Mouse (Mus musculus): ENCODE results near the gene Clec18a. TPM values are rescaled to one million over a fixed set of nuclear protein-coding genes. Genes with fewer than 3 reads are reported as not detected.
"Not testable (repeated sequence)": the region's sequence is repeated elsewhere in the genome, so short reads cannot be mapped to it uniquely, and the experiment has no call there.

Gene Clec18a
- polyA plus RNA-seq, 1 experiment from 2014 or later = not detected

GRCm38 (mm10) chr8:111083936-111084335 lies 8.3 kb downstream of the Clec18a start:
- not testable (repeated sequence) for H3K9me3 ChIP-seq (replicated peaks; ENCODE audit: control insufficient read depth, low read length); H3K4me1 ChIP-seq (ENCODE audit: control insufficient read depth, insufficient read depth, low read length); H3K9ac ChIP-seq (ENCODE audit: low read depth, low read length); ATAC-seq (replicated peaks; ENCODE audit: insufficient number of reproducible peaks, low FRiP score, low TSS enrichment); H3K4me2 ChIP-seq; H3K27me3 ChIP-seq (ENCODE audit: control insufficient read depth, insufficient read depth, low read length); H3K27ac ChIP-seq (ENCODE audit: low read depth, low read length); H3K36me3 ChIP-seq (ENCODE audit: control insufficient read depth, insufficient read depth, low read length); H3K4me3 ChIP-seq (ENCODE audit: low read depth, low read length)
- WGBS (ENCODE audit: insufficient replicate concordance) = 78% methylated on average over 5 of the region's 5 CpGs

DNA sequence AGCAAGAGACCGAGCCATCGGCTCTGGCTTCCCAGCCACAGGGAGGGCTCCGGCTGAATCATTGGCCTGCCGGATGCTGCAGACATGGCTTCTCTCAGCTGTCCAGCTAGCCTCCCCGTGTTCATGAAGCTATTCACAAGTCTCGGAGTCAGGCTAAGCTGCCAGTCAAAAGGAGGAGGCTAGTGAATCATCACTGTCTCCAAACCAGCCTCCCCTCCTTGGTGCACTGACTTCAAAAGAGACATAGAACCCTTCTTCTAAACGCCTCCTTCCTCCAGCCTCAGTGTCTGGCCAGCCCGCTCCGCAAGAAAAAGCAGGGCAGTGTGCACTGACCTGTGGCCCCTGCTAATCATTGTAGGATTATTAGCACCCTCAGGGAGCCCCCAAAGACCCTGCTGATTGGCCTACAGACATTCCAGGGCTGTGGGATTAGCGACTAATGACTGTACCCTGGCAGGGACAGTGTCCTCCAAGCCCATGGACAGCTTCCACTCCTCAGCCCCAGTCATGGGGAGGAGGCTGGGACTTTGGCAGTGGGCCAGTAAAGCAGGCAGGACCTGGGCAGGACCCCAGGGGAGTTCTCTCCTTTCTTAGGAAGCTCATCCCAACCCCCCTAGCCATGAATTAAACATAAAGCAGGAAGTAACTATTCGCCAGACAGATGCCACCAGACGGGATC lies 10.5 kb downstream of the Clec18a start:
- no peaks in the 10 kb centered on the region for H3K4me1 ChIP-seq (ENCODE audit: control insufficient read depth, insufficient read depth, low read length)
- 63% methylated on average over 12 of the region's 12 CpGs for WGBS (ENCODE audit: insufficient replicate concordance)
- no peak overlapping the region for H3K4me2 ChIP-seq

DNA sequence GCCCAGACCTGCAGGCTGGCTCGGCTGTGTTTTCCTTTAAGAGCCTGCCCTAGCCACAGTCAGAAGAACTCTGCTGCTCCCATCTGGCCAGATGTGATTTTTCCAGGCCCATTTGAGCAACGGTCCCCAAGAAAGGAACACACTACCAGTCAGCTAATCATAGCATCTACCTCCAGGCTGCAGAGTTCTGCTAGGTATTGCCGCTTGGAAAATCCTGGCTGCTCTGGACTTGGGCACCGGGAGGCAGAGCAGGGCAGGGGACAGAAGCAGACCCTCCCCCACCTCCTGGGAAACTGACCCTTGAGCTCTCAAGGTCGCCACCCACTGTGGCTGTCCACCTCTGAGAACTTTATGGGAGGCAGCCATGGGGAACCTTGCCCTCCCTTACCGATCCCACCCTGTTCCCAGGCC lies 12.4 kb downstream of the Clec18a start:
- Histone ChIP-seq H3K27ac (ENCODE audit: low read depth, low read length) (no peak overlapping the region), H3K27me3 (ENCODE audit: control insufficient read depth, insufficient read depth, low read length) (0 out of 2 replicates have a peak, but pooled peaks cover 2% of the 10 kb centered on the region), H3K4me2 (no peak overlapping the region), H3K9me3 (replicated peaks; ENCODE audit: control insufficient read depth, low read length) (no peaks in the 10 kb centered on the region), H3K9ac (ENCODE audit: low read depth, low read length) (no peak overlapping the region; the same call in 1 of the 2 replicates), H3K4me3 (ENCODE audit: low read depth, low read length) (no peak overlapping the region), H3K4me1 (ENCODE audit: control insufficient read depth, insufficient read depth, low read length) (no peaks in the 10 kb centered on the region), H3K36me3 (ENCODE audit: control insufficient read depth, insufficient read depth, low read length) (no peaks in the 10 kb centered on the region)
- WGBS (ENCODE audit: insufficient replicate concordance) = 35% methylated on average over 6 of the region's 6 CpGs
- no peak for ATAC-seq (replicated peaks; ENCODE audit: insufficient number of reproducible peaks, low FRiP score, low TSS enrichment)

More for the DNA sequence above, 10.5 kb downstream of the Clec18a start:
- Histone ChIP-seq H3K27ac (ENCODE audit: low read depth, low read length) (no peak overlapping the region), H3K27me3 (ENCODE audit: control insufficient read depth, insufficient read depth, low read length) (no peaks in the 10 kb centered on the region), H3K9me3 (replicated peaks; ENCODE audit: control insufficient read depth, low read length) (no peaks in the 10 kb centered on the region), H3K4me3 (ENCODE audit: low read depth, low read length) (no peak overlapping the region), H3K36me3 (ENCODE audit: control insufficient read depth, insufficient read depth, low read length) (no peaks in the 10 kb centered on the region), H3K9ac (ENCODE audit: low read depth, low read length) (0 out of 2 replicates have a peak overlapping the region, but pooled peaks have one; percentile 6)
- no peak for ATAC-seq (replicated peaks; ENCODE audit: insufficient number of reproducible peaks, low FRiP score, low TSS enrichment)

DNA sequence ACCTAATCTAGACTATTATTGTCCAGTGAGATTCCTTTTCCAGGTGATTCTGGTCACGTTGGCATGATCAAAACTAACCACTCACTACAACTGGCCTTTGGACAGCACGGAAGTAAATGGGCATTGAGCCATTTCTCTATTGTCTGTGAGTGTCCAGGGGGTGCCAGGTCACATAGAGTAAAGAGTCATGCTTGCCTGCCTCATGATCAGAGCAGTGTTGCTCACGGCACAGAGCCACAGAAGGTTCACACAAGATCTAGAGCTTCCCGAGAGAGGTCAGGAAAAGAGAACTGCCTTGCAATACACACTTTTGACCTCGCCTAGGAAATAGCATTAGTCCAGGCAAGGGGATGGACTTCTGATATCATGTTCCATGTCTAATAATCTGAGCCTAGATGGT lies 12.8 kb downstream of the Clec18a start:
- H3K27ac ChIP-seq (ENCODE audit: low read depth, low read length) = no peak overlapping the region
- H3K9ac ChIP-seq (ENCODE audit: low read depth, low read length) = no peak overlapping the region; the same call in 1 of the 2 replicates
- no peaks in the 10 kb centered on the region for H3K4me1 ChIP-seq (ENCODE audit: control insufficient read depth, insufficient read depth, low read length)
- H3K4me2 ChIP-seq = no peak overlapping the region
- no peaks in the 10 kb centered on the region for H3K36me3 ChIP-seq (ENCODE audit: control insufficient read depth, insufficient read depth, low read length)
- ATAC-seq (replicated peaks; ENCODE audit: insufficient number of reproducible peaks, low FRiP score, low TSS enrichment) = no peak
- WGBS (ENCODE audit: insufficient replicate concordance) = 62% methylated on average over 5 of the region's 5 CpGs
- 0 out of 2 replicates have a peak, but pooled peaks cover 2% of the 10 kb centered on the region for H3K27me3 ChIP-seq (ENCODE audit: control insufficient read depth, insufficient read depth, low read length)
- no peaks in the 10 kb centered on the region for H3K9me3 ChIP-seq (replicated peaks; ENCODE audit: control insufficient read depth, low read length)
- H3K4me3 ChIP-seq (ENCODE audit: low read depth, low read length) = no peak overlapping the region

DNA sequence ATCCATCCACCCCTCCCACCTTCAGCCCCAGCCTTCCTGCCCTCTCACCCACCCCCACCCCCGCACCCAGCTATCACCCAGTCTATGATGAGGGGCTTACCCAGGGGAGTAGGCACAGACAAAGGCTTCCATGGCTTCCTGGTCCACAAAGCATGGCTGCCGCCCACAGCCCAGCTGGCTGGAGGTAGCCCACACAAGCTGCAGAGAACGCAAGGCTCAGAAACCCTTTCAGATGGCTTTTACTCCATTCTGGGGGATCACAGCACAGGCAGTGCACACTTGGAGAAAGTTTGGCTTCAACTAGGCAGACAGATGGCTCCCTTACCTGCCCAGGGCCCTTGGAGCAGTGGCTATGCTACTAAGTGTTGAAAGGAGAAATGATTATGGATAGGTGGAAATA lies 16.3 kb downstream of the Clec18a start:
- H3K4me2 ChIP-seq = no peak overlapping the region
- H3K27ac ChIP-seq (ENCODE audit: low read depth, low read length) = no peak overlapping the region
- H3K27me3 ChIP-seq (ENCODE audit: control insufficient read depth, insufficient read depth, low read length) = 0 out of 2 replicates have a peak, but pooled peaks cover 2% of the 10 kb centered on the region
- H3K36me3 ChIP-seq (ENCODE audit: control insufficient read depth, insufficient read depth, low read length) = no peaks in the 10 kb centered on the region
- no peak overlapping the region for H3K9ac ChIP-seq (ENCODE audit: low read depth, low read length)
- no peaks in the 10 kb centered on the region for H3K4me1 ChIP-seq (ENCODE audit: control insufficient read depth, insufficient read depth, low read length)
- no peak for ATAC-seq (replicated peaks; ENCODE audit: insufficient number of reproducible peaks, low FRiP score, low TSS enrichment)
- WGBS (ENCODE audit: insufficient replicate concordance) = 82% methylated on average over 3 of the region's 3 CpGs
- no peaks in the 10 kb centered on the region for H3K9me3 ChIP-seq (replicated peaks; ENCODE audit: control insufficient read depth, low read length)
- H3K4me3 ChIP-seq (ENCODE audit: low read depth, low read length) = no peak overlapping the region

DNA sequence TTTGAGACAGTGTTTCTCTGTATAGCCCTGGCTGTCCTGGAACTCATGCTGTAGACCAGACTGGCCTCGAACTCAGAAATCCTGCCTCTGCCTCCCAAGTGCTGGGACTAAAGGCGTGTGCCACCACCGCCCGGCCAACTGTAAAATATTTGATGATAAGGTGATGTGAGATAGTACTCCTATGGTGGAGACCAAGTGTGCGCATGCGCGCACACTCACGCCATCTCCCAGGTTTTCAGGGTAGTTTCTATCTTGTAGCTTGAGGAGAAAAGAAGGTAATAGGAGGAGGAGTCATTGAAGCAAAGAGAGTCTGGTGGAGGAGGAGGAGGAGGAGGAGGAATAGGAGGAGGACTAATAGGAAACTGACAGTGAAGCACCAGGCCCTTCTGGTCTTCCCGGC lies 23.6 kb downstream of the Clec18a start:
- H3K9ac ChIP-seq (ENCODE audit: low read depth, low read length); H3K9me3 ChIP-seq (replicated peaks; ENCODE audit: control insufficient read depth, low read length); H3K4me2 ChIP-seq; H3K27me3 ChIP-seq (ENCODE audit: control insufficient read depth, insufficient read depth, low read length); ATAC-seq (replicated peaks; ENCODE audit: insufficient number of reproducible peaks, low FRiP score, low TSS enrichment); H3K27ac ChIP-seq (ENCODE audit: low read depth, low read length); H3K4me1 ChIP-seq (ENCODE audit: control insufficient read depth, insufficient read depth, low read length); H3K36me3 ChIP-seq (ENCODE audit: control insufficient read depth, insufficient read depth, low read length); H3K4me3 ChIP-seq (ENCODE audit: low read depth, low read length): not testable (repeated sequence)
- 84% methylated on average over 9 of the region's 9 CpGs for WGBS (ENCODE audit: insufficient replicate concordance)

- no peaks in the 10 kb centered on the region for H3K36me3 ChIP-seq (ENCODE audit: control insufficient read depth, insufficient read depth, low read length)
- ATAC-seq (replicated peaks; ENCODE audit: insufficient number of reproducible peaks, low FRiP score, low TSS enrichment) = no peak
- H3K4me1 ChIP-seq (ENCODE audit: control insufficient read depth, insufficient read depth, low read length) = no peaks in the 10 kb centered on the region
- no peaks in the 10 kb centered on the region for H3K27me3 ChIP-seq (ENCODE audit: control insufficient read depth, insufficient read depth, low read length)
- no peak overlapping the region for H3K27ac ChIP-seq (ENCODE audit: low read depth, low read length)
- no peak overlapping the region for H3K9ac ChIP-seq (ENCODE audit: low read depth, low read length)
- 30% methylated on average over 10 of the region's 10 CpGs for WGBS (ENCODE audit: insufficient replicate concordance)
- no peaks in the 10 kb centered on the region for H3K9me3 ChIP-seq (replicated peaks; ENCODE audit: control insufficient read depth, low read length)
- H3K4me3 ChIP-seq (ENCODE audit: low read depth, low read length) = no peak overlapping the region
- H3K4me2 ChIP-seq = no peak overlapping the region
Observed at GRCm38 (mm10) chr8:111067439-111067838, 24.8 kb downstream of the Clec18a start.

DNA sequence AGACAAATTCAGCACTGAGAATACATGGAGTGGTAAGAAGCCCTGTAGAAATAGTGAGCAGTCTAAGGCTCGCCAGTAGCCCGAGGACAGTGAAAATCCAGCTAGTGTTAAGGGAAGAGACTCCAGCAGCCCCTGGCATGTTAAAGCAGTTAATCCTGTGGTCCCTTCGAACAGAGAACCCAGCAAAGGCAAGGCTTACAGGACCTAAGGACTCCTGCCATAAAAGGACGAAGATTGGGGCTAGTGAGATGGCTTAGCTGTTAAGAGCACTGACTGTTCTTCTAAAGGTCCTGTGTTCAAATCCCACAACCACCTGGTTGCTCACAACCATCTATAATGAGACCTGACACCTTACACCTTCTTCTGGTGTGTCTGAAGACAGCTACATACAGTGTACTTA lies 25.9 kb downstream of the Clec18a start:
- 52% methylated on average over 4 of the region's 4 CpGs for WGBS (ENCODE audit: insufficient replicate concordance)

DNA sequence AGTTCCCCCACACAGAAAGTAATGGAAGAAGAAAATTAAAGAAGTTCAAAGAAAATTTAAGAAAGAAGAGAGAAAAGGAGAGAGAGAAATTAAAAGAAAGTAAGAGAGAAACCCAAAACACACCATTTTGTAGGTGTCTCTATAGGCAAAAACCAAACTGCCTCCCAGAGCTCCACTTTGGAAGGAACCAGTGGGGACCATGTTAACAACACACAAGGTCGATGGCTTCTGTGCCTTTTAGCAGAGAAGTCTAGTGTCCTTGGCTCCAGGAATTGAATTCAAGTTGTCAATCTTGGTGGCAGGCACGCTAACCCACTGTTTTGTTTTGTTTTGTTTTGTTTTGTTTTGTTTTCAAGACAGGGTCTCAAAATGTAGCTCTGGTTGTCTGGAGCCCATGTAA lies 29.3 kb downstream of the Clec18a start:
- 54% methylated on average over 2 of the region's 2 CpGs for WGBS (ENCODE audit: insufficient replicate concordance)
- peak overlapping the region; percentile 80 for H3K4me2 ChIP-seq
- H3K4me3 ChIP-seq (ENCODE audit: low read depth, low read length) = no peak overlapping the region
- H3K4me1 ChIP-seq (ENCODE audit: control insufficient read depth, insufficient read depth, low read length) = peaks cover 15% of the 10 kb centered on the region
- H3K9ac ChIP-seq (ENCODE audit: low read depth, low read length) = no peak overlapping the region
- H3K27me3 ChIP-seq (ENCODE audit: control insufficient read depth, insufficient read depth, low read length) = no peaks in the 10 kb centered on the region
- no peak for ATAC-seq (replicated peaks; ENCODE audit: insufficient number of reproducible peaks, low FRiP score, low TSS enrichment)
- H3K27ac ChIP-seq (ENCODE audit: low read depth, low read length) = no peak overlapping the region
- 0 out of 2 replicates have a peak, but pooled peaks cover 3% of the 10 kb centered on the region for H3K36me3 ChIP-seq (ENCODE audit: control insufficient read depth, insufficient read depth, low read length)
- no peaks in the 10 kb centered on the region for H3K9me3 ChIP-seq (replicated peaks; ENCODE audit: control insufficient read depth, low read length)

More for the DNA sequence above, 25.9 kb downstream of the Clec18a start:
- Histone ChIP-seq H3K4me1 (ENCODE audit: control insufficient read depth, insufficient read depth, low read length) (peaks cover 2% of the 10 kb centered on the region; the same call in 1 of the 2 replicates), H3K27me3 (ENCODE audit: control insufficient read depth, insufficient read depth, low read length) (no peaks in the 10 kb centered on the region), H3K27ac (ENCODE audit: low read depth, low read length) (no peak overlapping the region), H3K36me3 (ENCODE audit: control insufficient read depth, insufficient read depth, low read length) (no peaks in the 10 kb centered on the region), H3K9me3 (replicated peaks; ENCODE audit: control insufficient read depth, low read length) (no peaks in the 10 kb centered on the region), H3K4me3 (ENCODE audit: low read depth, low read length) (no peak overlapping the region), H3K4me2 (no peak overlapping the region), H3K9ac (ENCODE audit: low read depth, low read length) (no peak overlapping the region)
- ATAC-seq (replicated peaks; ENCODE audit: insufficient number of reproducible peaks, low FRiP score, low TSS enrichment) = no peak

Data from heart, embryonic 11.5 days (tissue).